Mouse (Mus musculus): ENCODE data around the gene Agbl1.

DNA sequence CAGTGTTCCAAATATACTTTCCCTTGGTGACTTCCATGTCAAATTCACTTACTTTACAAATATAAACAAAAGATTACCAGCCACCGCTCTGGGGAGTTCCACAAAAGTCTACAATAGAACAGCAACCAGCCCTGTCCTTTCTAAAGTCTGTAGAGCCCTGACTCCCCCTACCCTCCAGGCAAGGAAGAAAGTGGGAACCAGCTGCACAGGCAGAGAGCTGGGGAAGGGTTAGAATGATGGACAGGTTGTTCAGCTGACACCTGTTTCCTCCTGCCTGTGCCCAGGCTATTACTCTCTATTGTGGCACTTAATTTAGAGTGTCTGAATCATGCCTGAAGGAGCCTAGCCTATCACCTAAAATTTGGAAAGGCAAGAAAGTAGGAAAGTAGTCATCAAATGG, 923.2 kb downstream of the Agbl1 start:
- no peak for TF ChIP-seq POLR2A (IDR thresholded peaks at IDR 0.05; ENCODE audit: control insufficient read depth, low read depth, low read length)
- TF ChIP-seq CTCF (IDR thresholded peaks at IDR 0.05; ENCODE audit: control insufficient read depth, insufficient read depth, insufficient replicate concordance, low read depth, low read length): no peak

All from testis, adult 2 months (tissue).